Mouse (Mus musculus) olfactory bulb, adult 2 months (tissue): Measurements from ENCODE around the gene Olfr430. TPM values are rescaled to one million over a fixed set of nuclear protein-coding genes. Genes with fewer than 3 reads are reported as not detected.
"Not testable (repeated sequence)": the region's sequence is repeated elsewhere in the genome, so short reads cannot be mapped to it uniquely, and the experiment has no call there.

Experiments used
- H3K27ac ChIP-seq: fragments of 200-500 bp; 2 replicates; pipeline ENCODE4 v1.5.1; 2012; ENCODE audit warnings: low read depth, low read length; ENCODE audit not compliant: insufficient read depth
- H3K4me1 ChIP-seq: fragments of 200-500 bp; 2 replicates; pipeline ENCODE4 v1.6.1; 2012; ENCODE audit warnings: low read length; ENCODE audit not compliant: control insufficient read depth, insufficient read depth
- H3K4me3 ChIP-seq: fragments of 200-500 bp; 2 replicates; pipeline ENCODE4 v1.5.1; 2012; ENCODE audit warnings: mild to moderate bottlenecking, low read depth, low read length, moderate library complexity; ENCODE audit not compliant: insufficient read depth
- CTCF ChIP-seq: fragments of 200-500 bp; IDR thresholded peaks from 2 replicates; pipeline ENCODE4 v1.5.1; 2012; ENCODE audit warnings: low read depth, mild to moderate bottlenecking, low read length, moderate library complexity; ENCODE audit not compliant: insufficient read depth
- POLR2A ChIP-seq: fragments of 200-500 bp; IDR thresholded peaks from 2 replicates; pipeline ENCODE4 v1.6.1; 2012; ENCODE audit warnings: mild to moderate bottlenecking, low read depth, low read length, moderate library complexity; ENCODE audit not compliant: insufficient read depth
- WGBS: fragments of 180-500 bp; shearing (Covaris S2); methylation state at CpG from one replicate; pipeline ENCODE4 v1.1.7; 2018; 5-methylcytosine and 5-hydroxymethylcytosine counted together
- polyA plus RNA-seq: library from polyadenylated mRNA; stranded (reverse); fragments of >200 nt; gene quantifications from 2 replicates; pipeline ENCODE4 v1.2.4, GENCODE M21; 2012; ENCODE audit warnings: low replicate concordance; ENCODE audit not compliant: missing spikeins, insufficient read depth, insufficient read length

Olfr430 gene
- polyA plus RNA-seq = not detected in 2 replicates

DNA sequence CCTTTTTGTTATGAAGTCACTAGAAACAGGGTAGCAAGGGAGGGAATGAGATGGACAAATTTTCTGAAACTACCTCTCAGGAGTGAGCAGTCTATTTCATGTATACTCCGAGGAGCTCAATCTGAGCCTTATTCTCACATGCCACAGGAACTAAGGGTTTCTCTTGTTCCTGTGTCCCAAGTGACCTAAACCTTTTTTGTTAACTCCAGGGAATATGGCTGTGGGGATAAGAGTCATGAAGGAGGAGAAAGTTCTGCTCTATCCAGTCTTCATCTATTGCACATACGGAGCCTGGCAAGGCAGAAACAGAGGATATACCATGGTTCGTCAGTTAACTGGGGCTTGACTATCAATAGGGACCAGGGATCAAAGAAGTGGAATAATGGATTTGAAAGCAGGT is at the start of gene Olfr430:
Gene Olfr430, plus strand, starts transcription at position 301 of the 400 bp plus-strand sequence.
- WGBS = 88% methylated on average over 3 of the region's 3 CpGs
- no peak within 1 kb of the TSS for H3K4me3 ChIP-seq
- no peak within 1 kb of the TSS for H3K27ac ChIP-seq
- H3K4me1 ChIP-seq = no peaks in the 10 kb centered on the region
- TF ChIP-seq POLR2A = no peak
- TF ChIP-seq CTCF = no peak

- WGBS = 52% methylated on average over 1 of the region's 1 CpGs
- no peak within 1 kb of the TSS for H3K4me3 ChIP-seq
- TF ChIP-seq CTCF (no peak), POLR2A (no peak)
Measured at GRCm38 (mm10) chr1:174031698-174032097, 34.7 kb upstream of the Olfr430 start, which contains the start of gene Ifi205. Gene Ifi205, minus strand, starts transcription at chr1:174031810.

GRCm38 (mm10) chr1:174035841-174036240 is 30.6 kb upstream of the Olfr430 start:
- Histone ChIP-seq H3K27ac (no peak overlapping the region), H3K4me3 (no peak overlapping the region), H3K4me1 (no peaks in the 10 kb centered on the region)
- 23% methylated on average over 4 of the region's 4 CpGs for WGBS
- TF ChIP-seq POLR2A = no peak
- no peak for TF ChIP-seq CTCF

More at GRCm38 (mm10) chr1:174031698-174032097, 34.7 kb upstream of the Olfr430 start, which contains the start of gene Ifi205:
- Histone ChIP-seq H3K27ac (no peak within 1 kb of the TSS), H3K4me1 (no peaks in the 10 kb centered on the region)

GRCm38 (mm10) chr1:174038480-174038879 is 27.9 kb upstream of the Olfr430 start:
- TF ChIP-seq CTCF = no peak
- no peak overlapping the region for H3K27ac ChIP-seq
- no peaks in the 10 kb centered on the region for H3K4me1 ChIP-seq
- no peak overlapping the region for H3K4me3 ChIP-seq
- 87% methylated on average over 3 of the region's 3 CpGs for WGBS

- 86% methylated on average over 7 of the region's 7 CpGs for WGBS
- Histone ChIP-seq H3K4me3 (no peak within 1 kb of the TSS), H3K27ac (no peak within 1 kb of the TSS)
Measured at GRCm38 (mm10) chr1:174040523-174041177, 25.8 kb upstream of the Olfr430 start, which contains the start of gene Olfr433. Gene Olfr433, plus strand, starts transcription at chr1:174040705.

DNA sequence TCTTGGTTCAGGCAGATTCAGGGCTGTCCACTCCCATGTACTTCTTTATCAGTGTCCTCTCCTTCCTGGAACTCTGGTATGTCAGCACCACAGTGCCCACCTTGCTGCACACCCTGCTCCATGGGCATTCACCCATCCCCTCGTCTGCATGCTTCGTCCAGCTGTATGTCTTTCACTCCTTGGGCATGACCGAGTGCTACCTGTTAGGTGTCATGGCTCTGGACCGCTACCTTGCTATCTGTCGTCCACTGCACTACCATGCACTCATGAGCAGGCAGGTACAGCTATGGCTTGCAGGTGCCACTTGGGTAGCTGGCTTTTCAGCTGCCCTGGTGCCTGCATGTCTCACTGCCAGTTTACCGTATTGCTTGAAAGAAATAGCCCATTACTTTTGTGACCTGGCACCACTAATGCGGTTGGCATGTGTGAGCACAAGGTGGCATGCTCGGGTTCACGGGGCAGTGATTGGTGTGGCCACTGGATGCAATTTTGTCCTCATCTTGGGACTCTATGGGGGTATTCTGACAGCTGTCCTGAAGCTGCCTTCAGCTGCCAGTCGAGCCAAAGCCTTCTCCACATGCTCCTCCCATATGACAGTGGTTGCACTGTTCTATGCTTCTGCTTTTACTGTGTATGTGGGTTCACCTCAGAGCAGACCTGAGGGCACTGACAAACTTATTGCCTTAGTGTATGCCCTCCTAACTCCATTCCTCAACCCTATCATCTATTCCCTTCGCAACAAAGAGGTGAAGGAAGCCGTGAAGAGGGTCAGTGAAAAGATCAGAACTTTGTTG is 24.1 kb upstream of the Olfr430 start:
- 92% methylated on average over 12 of the region's 12 CpGs for WGBS
- not testable (repeated sequence) for H3K27ac ChIP-seq, H3K4me3 ChIP-seq, H3K4me1 ChIP-seq

More at GRCm38 (mm10) chr1:174040523-174041177, 25.8 kb upstream of the Olfr430 start, which contains the start of gene Olfr433:
- TF ChIP-seq POLR2A = no peak
- no peak for TF ChIP-seq CTCF
- no peaks in the 10 kb centered on the region for H3K4me1 ChIP-seq

DNA sequence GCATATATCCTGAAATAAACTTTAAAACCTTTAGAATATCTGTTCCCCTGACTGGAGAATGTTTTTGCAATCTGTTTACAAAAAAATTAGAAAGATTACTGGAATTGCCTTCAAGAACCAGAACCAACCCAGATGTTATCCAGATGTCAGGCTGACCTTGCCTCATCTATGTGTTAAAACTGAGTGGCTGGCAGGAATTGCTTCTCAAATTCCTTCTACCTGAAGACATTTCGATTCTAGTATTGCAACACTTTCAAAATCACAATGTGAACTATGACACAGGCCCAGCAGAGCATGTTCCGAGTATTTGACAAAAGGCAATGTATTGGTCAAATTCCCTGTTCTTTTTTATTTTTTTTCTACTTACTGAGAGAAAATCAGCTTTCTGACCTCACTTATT is 22.0 kb upstream of the Olfr430 start:
- no peak for TF ChIP-seq CTCF
- no peak for TF ChIP-seq POLR2A
- Histone ChIP-seq H3K27ac (no peak overlapping the region), H3K4me1 (no peaks in the 10 kb centered on the region), H3K4me3 (no peak overlapping the region)
- 74% methylated on average over 2 of the region's 2 CpGs for WGBS

DNA sequence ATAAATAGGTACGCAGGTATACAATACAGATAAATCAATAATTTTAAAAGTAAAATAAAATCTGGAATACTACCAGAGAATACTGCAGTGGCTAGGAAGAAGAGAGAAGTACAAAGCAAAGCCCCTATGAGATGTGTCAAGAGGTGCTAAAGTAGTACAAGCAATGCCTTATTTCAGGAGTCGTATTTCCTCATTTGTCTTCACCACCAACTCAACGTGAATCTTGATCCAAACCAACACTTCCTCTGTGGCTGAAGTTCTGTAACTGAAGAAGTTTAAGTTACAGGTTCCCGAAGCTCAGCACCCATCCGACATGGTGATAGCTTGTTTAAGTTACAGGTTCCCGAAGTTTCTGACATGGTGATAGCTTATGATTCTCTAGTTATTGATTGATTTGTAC is 18.2 kb upstream of the Olfr430 start:
- WGBS = 91% methylated on average over 6 of the region's 6 CpGs
- not testable (repeated sequence) for H3K27ac ChIP-seq, H3K4me3 ChIP-seq, H3K4me1 ChIP-seq

DNA sequence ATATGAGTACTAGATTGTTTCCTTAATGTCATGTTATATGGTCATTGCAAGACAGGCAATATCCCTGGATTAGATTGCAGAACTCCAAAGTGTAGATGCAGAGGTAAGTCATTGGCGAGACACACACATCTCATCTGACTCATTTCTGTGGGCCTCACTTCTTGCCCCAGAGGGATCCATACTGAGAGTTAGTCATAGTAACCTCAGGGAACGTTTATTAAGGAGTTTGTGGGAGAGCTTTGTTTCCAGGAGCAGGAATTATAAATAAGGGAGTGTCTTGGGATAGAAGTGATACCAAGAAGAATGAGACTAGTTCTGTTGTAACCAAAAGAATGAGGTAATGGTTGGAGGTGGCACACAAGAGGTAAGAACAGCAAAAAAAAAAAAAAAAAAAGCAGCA is 17.5 kb upstream of the Olfr430 start, which contains the start of gene Olfr432:
Gene Olfr432, plus strand, starts transcription at position 313 of the 400 bp plus-strand sequence.
- TF ChIP-seq CTCF (no peak), POLR2A (no peak)
- WGBS = 70% methylated on average over 2 of the region's 2 CpGs
- H3K4me1 ChIP-seq = no peaks in the 10 kb centered on the region
- H3K4me3 ChIP-seq = no peak within 1 kb of the TSS
- H3K27ac ChIP-seq = no peak within 1 kb of the TSS

DNA sequence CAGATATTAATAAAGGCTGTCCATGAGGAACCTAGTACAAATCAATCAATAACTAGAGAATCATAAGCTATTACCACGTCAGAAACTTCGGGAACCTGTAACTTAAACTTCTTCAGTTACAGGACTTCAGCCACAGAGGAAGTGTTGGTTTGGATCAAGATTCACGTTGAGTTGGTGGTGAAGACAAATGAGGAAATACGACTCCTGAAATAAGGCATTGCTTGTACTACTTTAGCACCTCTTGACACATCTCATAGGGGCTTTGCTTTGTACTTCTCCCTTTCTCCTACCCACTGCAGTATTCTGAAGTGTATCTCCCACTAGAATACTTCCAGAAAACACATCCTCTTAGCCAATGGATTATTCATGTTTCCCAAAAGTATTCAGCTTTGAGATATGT is 17.0 kb upstream of the Olfr430 start:
- H3K27ac ChIP-seq, H3K4me1 ChIP-seq, H3K4me3 ChIP-seq: not testable (repeated sequence)
- 88% methylated on average over 4 of the region's 4 CpGs for WGBS
